ENCODE assay signal across 27 mouse cellular contexts in the genomic region with DNA sequence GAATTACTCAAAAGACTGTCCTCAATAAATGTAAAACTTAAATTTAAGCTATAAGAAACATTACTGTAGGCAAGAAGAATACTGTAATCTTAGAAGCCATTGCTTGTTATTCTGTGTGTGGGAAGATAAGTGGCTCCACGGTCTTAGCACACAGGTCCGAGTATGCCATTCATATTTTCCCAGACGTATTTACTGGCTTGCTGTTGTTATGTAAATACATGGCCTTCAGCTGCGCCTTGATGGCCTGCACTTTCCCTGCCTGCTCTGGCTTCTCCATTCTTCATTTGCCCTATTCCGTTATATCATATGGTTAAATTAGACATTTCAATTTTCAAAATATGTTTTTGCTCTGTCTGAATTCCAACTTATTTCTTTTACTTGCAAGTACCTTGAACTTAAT.
DNase-seq lines count a peak whose midpoint lies in the region; ATAC-seq and TF ChIP-seq lines count a peak whose summit lies in the region.
"Had no signal": no experiment of that assay in that cellular context is flagged by ENCODE, and none has a peak within 500 bp of the region (broad histone marks: within the 10 kb centered on the region; RNA-seq: fewer than 3 reads in every experiment).

No protein-coding gene starts in this region.

- H3K4me2 ChIP-seq in forebrain, embryonic 11.5 days (ENCODE audit: low read depth, low read length, severe bottlenecking) = no peak overlapping the region
- no peak overlapping the region for H3K4me2 ChIP-seq in forebrain, embryonic 15.5 days (replicated peaks)
- no peak overlapping the region for H3K4me2 ChIP-seq in midbrain, embryonic 13.5 days (replicated peaks)
- H3K4me2 ChIP-seq in midbrain, embryonic 11.5 days = no peak overlapping the region
- H3K4me2 ChIP-seq: embryonic facial prominence, embryonic 13.5 days; embryonic facial prominence, embryonic 15.5 days; forebrain, embryonic 13.5 days had no signal

- H3K4me3 ChIP-seq in forebrain, embryonic 11.5 days (ENCODE audit: low read depth, low read length) = no peak overlapping the region
- no peak overlapping the region for H3K4me3 ChIP-seq in forebrain, embryonic 15.5 days
- no peak overlapping the region for H3K4me3 ChIP-seq in midbrain, embryonic 13.5 days (replicated peaks)
- no peak overlapping the region for H3K4me3 ChIP-seq in midbrain, embryonic 11.5 days (ENCODE audit: low read depth, low read length)
- H3K4me3 ChIP-seq: embryonic facial prominence, embryonic 13.5 days; embryonic facial prominence, embryonic 15.5 days; erythroblast, embryonic 14.5 days; forebrain, embryonic 10.5 days; forebrain, embryonic 13.5 days had no signal

- 66% methylated on average over 5 of the region's 5 CpGs for WGBS in forebrain, embryonic 11.5 days
- 49% methylated on average over 5 of the region's 5 CpGs for WGBS in forebrain, embryonic 15.5 days
- WGBS in midbrain, embryonic 13.5 days = 30% methylated on average over 5 of the region's 5 CpGs
- WGBS in midbrain, embryonic 11.5 days = 57% methylated on average over 5 of the region's 5 CpGs

- no peak for DNase-seq in forebrain, embryonic 11.5 days (ENCODE audit: low spot score)
- DNase-seq in midbrain, embryonic 11.5 days (ENCODE audit: low spot score, missing footprints) = no peak
- peak; percentile 40 for DNase-seq in brain, embryonic 14.5 days (ENCODE audit: low read depth)
- DNase-seq: adrenal gland, adult 8-10 months; adrenal gland, postnatal 14 days; adrenal gland, postnatal 36 days; B cell, adult 2 months; cerebellum, adult 11 months; cerebellum, adult 18-20 months; cerebellum, adult 8-10 months; cerebellum, adult 9-11 months; cerebellum, postnatal 14 days; cerebellum, postnatal 36 days; embryo, embryonic 11 days had no signal

- no peak overlapping the region for H3K9ac ChIP-seq in forebrain, embryonic 11.5 days (ENCODE audit: low read length)
- H3K9ac ChIP-seq in forebrain, embryonic 15.5 days (replicated peaks) = no peak overlapping the region
- no peak overlapping the region for H3K9ac ChIP-seq in midbrain, embryonic 13.5 days (replicated peaks)
- no peak overlapping the region for H3K9ac ChIP-seq in midbrain, embryonic 11.5 days (ENCODE audit: low read length)
- H3K9ac ChIP-seq: embryonic facial prominence, embryonic 13.5 days; embryonic facial prominence, embryonic 15.5 days; forebrain, embryonic 13.5 days had no signal

- H3K36me3 ChIP-seq in forebrain, embryonic 11.5 days (ENCODE audit: control insufficient read depth, insufficient read depth, low read length) = no peaks in the 10 kb centered on the region
- H3K36me3 ChIP-seq in forebrain, embryonic 15.5 days = no peaks in the 10 kb centered on the region
- no peaks in the 10 kb centered on the region for H3K36me3 ChIP-seq in midbrain, embryonic 13.5 days
- no peaks in the 10 kb centered on the region for H3K36me3 ChIP-seq in midbrain, embryonic 11.5 days (ENCODE audit: control insufficient read depth, insufficient read depth, low read length)
- H3K36me3 ChIP-seq: embryonic facial prominence, embryonic 13.5 days; embryonic facial prominence, embryonic 15.5 days; forebrain, embryonic 10.5 days; G1E had no signal

- no peak overlapping the region for H3K27ac ChIP-seq in forebrain, embryonic 11.5 days (ENCODE audit: low read depth, low read length)
- no peak overlapping the region for H3K27ac ChIP-seq in forebrain, embryonic 15.5 days (replicated peaks)
- no peak overlapping the region for H3K27ac ChIP-seq in midbrain, embryonic 13.5 days
- H3K27ac ChIP-seq in midbrain, embryonic 11.5 days (ENCODE audit: low read depth, low read length) = no peak overlapping the region
- H3K27ac ChIP-seq: embryonic facial prominence, embryonic 13.5 days; embryonic facial prominence, embryonic 15.5 days; forebrain, embryonic 10.5 days; forebrain, embryonic 13.5 days had no signal

- H3K27me3 ChIP-seq in forebrain, embryonic 11.5 days (ENCODE audit: control insufficient read depth, insufficient read depth, low read length) = no peaks in the 10 kb centered on the region
- no peaks in the 10 kb centered on the region for H3K27me3 ChIP-seq in forebrain, embryonic 15.5 days
- H3K27me3 ChIP-seq in midbrain, embryonic 13.5 days = no peaks in the 10 kb centered on the region
- H3K27me3 ChIP-seq in midbrain, embryonic 11.5 days (ENCODE audit: control insufficient read depth, insufficient read depth, low read length) = no peaks in the 10 kb centered on the region
- H3K27me3 ChIP-seq: CH12.LX; embryonic facial prominence, embryonic 13.5 days; embryonic facial prominence, embryonic 15.5 days; forebrain, embryonic 13.5 days had no signal

- no peaks in the 10 kb centered on the region for H3K4me1 ChIP-seq in forebrain, embryonic 11.5 days (replicated peaks; ENCODE audit: control insufficient read depth, insufficient read depth, low read length)
- H3K4me1 ChIP-seq in forebrain, embryonic 15.5 days = no peaks in the 10 kb centered on the region
- H3K4me1 ChIP-seq in midbrain, embryonic 13.5 days (replicated peaks) = no peaks in the 10 kb centered on the region
- no peaks in the 10 kb centered on the region for H3K4me1 ChIP-seq in midbrain, embryonic 11.5 days (ENCODE audit: control insufficient read depth, insufficient read depth, low read length)
- H3K4me1 ChIP-seq: embryonic facial prominence, embryonic 13.5 days; embryonic facial prominence, embryonic 15.5 days; forebrain, embryonic 10.5 days; forebrain, embryonic 13.5 days had no signal

- no peak for TF ChIP-seq POLR2A in brain, embryonic 14.5 days (IDR thresholded peaks at IDR 0.05; ENCODE audit: borderline replicate concordance, extremely low read depth, insufficient read depth, insufficient read length, poor library complexity, severe bottlenecking)

- peak; percentile 56 for ATAC-seq in forebrain, embryonic 11.5 days (replicated peaks; ENCODE audit: low FRiP score)
- ATAC-seq in forebrain, embryonic 15.5 days (replicated peaks) = no peak
- ATAC-seq in midbrain, embryonic 13.5 days = 0 out of 2 replicates have a peak, but pooled peaks have one; percentile 53
- no peak for ATAC-seq in midbrain, embryonic 11.5 days (ENCODE audit: low FRiP score)
- ATAC-seq: activated CD4-positive, CD25-positive, alpha-beta regulatory T cell, adult 4 months; CD4-positive, CD25-positive, alpha-beta regulatory T cell, adult 4 months; forebrain, embryonic 13.5 days; forebrain, embryonic 16.5 days; Patski had no signal

- no peaks in the 10 kb centered on the region for H3K9me3 ChIP-seq in forebrain, embryonic 11.5 days (ENCODE audit: control insufficient read depth, low read length)
- no peaks in the 10 kb centered on the region for H3K9me3 ChIP-seq in forebrain, embryonic 15.5 days
- H3K9me3 ChIP-seq in midbrain, embryonic 13.5 days = no peaks in the 10 kb centered on the region
- no peaks in the 10 kb centered on the region for H3K9me3 ChIP-seq in midbrain, embryonic 11.5 days (ENCODE audit: control insufficient read depth, low read length)
- H3K9me3 ChIP-seq: embryonic facial prominence, embryonic 13.5 days; embryonic facial prominence, embryonic 15.5 days; forebrain, embryonic 10.5 days; forebrain, embryonic 13.5 days; G1E had no signal

- no peak for TF ChIP-seq CTCF in brain, embryonic 14.5 days (IDR thresholded peaks at IDR 0.05; ENCODE audit: borderline replicate concordance, extremely low read depth, insufficient read depth, insufficient read length)

Comparison
In these comparisons a context has a peak if more than half of its experiments do, and no peak if none do; other contexts are left out.
1. ATAC-seq: peak in forebrain, embryonic 11.5 days (single experiment) and midbrain, embryonic 13.5 days (single experiment); none in forebrain, embryonic 15.5 days (single experiment) and midbrain, embryonic 11.5 days (single experiment).